Mouse (Mus musculus) heart, postnatal 0 days (tissue): ENCODE measurements at regions not wholly inside any gene's neighbourhood (a gene's known extent, or its start where the extent isn't known, plus 50 kb on each side); places are given as distances from the start of the nearest gene placed in this dataset.

ENCODE experiments used
- CTCF ChIP-seq: IDR thresholded peaks from 2 replicates; pipeline ENCODE4 v1.5.1; 2016; ENCODE audit warnings: antibody characterized with exemption, control low read depth, low read depth
- EP300 ChIP-seq: IDR thresholded peaks from 2 replicates; pipeline ENCODE4 v1.6.1; 2016; ENCODE audit warnings: antibody characterized with exemption, low read depth

DNA sequence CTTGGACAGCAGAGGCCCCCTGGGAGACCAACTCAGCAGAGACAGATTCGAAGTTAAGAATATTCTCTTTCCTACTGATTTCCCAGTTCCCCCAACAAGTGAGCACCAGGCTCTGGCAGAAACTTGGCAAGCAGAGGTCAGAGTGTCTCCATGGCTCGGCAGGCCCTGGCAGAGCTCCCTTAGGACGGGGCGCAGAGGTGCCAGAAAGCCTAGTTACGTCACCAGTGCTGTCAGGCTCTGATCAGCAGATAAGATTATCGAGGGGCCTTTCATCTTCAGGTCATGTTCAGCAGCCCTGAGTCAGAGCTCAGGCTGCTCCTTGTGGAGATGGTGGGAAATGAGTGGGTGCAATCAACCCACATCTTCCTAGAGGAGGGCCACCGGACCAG, 196.2 kb downstream of the Sptssa start:
- TF ChIP-seq CTCF (no peak), EP300 (no peak)
